Mouse (Mus musculus) B cell, adult 2 months (primary cell): Measurements from ENCODE around the gene Icos.

ENCODE experiments used
- DNase-seq, 2 experiments: peaks; one replicate each; pipeline ENCODE4 v3.0.0; 2022

Icos gene

DNA sequence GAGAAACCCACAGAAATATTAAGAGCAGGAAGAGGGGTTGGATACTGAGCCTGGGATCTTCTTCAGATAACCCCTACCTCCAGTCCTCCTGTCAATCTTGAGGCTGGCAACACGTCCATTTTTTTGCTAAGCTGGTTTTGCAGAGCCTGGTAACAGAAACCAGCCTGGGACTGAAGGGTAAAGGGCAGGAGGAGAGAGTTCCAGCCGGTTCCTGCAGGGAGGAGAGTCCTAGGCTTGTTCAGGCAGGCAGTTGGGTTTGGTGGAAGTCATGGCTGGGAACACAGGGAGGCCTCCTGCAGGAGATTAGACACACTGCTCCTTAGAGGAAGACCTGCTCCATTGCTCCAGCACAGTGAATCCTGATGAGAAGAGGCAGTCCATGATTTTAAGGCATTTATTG, 10.2 kb upstream of the Icos start:
- no peak for DNase-seq

DNA sequence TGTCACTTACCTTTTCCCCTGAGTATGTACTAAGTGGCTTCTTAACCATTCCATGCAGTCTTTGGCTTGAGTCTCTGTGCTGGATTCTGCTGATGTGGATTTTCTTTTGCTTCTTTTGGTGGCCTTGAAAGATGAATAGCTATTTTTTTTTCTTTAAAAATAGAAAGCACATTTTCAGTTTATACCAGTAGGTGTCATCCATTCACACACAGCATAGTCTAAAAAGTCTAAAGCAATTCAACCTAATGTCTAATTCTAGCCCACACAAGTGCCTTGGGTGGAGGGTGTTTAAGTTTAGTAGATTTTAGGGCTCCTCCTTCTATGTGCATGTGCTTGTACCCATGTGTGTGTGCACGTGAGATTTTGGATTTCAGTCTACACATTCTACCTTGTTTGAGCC, 6.9 kb upstream of the Icos start:
- no peak for DNase-seq

- DNase-seq, result no peak
Measured at GRCm38 (mm10) chr1:60974221-60974620, 3.5 kb upstream of the Icos start.

GRCm38 (mm10) chr1:60975646-60976294, 2.0 kb upstream of the Icos start:
- DNase-seq, result no peak

DNA sequence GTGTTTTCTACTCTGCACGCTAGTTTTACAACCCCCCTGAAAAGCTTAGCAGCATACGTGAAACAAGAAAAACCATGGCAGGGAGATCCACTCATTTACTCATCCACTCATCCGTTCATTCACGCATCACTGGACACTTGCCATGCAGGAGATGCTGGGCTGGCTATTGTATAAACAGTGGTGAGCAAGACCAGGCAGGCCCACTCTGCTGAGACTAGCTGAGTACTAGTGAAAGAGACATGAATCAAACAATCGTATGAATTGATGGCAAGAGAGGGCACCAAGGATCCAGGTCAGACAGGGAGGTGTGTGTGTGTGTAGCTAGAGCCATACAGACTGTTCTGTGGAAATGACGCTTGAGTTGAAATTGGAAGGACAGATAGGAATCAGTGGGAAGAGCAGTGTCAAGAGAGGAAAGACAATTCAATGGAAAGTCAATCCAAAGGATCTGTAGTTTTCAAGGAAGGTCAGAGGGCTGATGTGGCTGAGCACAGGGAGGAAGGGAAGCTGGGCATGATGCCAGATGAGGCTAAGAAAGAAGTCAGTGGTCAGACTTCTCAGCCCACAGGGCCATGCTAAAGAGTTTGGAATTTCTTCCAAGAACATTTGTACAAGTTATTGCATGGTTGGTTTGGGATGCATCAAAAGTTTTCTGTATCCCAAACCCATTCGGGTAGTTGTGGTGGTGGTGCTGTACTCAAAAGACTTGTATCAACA, 1.6 kb downstream of the Icos start:
- no peak for DNase-seq

- DNase-seq, result no peak
Measured at GRCm38 (mm10) chr1:60979843-60980235, 2.1 kb downstream of the Icos start.

GRCm38 (mm10) chr1:60985075-60985474, 7.3 kb downstream of the Icos start:
- no peak for DNase-seq

- no peak for DNase-seq
Measured at GRCm38 (mm10) chr1:60986141-60986540, 8.4 kb downstream of the Icos start.

DNA sequence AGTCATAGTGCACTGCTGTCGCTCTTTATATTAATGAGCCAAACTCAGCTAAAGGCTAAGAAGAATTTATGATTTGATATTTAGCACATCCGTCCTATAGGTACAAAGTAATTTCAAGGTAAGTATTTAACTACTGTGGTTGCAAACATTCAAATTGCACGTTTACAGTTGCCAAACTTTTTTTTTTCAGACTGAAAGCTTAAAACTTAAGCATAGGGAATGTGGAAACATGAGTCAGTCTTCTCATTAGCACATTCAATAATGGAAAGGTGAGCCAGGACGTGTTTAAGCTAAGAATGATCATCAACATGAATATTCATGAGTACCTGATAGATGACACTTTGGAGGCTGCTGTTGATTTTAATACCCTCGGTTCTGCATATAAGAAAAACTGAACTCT, 11.4 kb downstream of the Icos start:
- no peak for DNase-seq

DNA sequence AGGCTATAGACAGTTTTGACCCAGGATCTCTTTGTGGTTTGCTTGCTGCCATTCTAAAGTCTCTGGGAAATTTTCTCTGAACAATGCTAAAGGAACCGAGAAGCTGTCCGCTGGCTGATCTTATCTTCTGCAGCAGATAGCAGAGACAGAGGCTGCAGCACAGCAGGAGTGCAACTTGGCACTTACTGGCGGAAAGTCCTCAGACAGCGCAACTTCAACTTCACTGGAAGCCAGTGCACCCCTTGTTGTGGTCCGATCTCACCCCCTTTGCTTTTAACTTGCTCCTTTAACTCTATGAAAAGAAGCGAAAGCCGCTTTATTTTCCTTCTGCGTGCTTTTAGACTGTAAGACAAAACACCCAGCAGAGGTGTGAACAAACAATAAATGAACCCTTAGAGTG, 12.6 kb downstream of the Icos start:
- DNase-seq, result no peak

DNA sequence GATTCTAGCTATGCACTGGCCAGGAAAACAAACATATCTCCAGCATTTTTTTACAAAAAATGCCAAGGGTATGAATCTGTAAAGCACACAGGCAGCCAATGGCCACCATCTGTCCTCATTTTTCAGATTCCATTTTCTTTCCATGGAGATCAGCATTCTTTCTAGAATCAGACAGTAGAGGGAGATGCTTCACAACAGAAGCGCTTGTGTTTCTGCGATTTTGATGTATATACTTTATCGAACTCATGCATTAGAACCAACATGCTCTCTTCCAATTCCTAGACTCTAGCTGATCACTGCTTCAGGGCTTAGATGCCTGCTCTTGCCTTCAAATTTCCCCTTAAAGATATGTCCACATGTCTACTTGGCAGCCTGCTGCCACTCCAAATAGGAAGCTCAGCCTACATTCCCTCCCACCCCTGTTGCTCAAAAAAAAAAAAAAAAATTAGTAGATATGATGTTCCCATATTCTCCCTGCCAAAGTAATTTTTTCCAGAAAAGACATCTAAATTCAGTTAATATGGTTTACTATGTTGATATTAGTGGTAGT, 20.4 kb downstream of the Icos start:
- no peak for DNase-seq

DNA sequence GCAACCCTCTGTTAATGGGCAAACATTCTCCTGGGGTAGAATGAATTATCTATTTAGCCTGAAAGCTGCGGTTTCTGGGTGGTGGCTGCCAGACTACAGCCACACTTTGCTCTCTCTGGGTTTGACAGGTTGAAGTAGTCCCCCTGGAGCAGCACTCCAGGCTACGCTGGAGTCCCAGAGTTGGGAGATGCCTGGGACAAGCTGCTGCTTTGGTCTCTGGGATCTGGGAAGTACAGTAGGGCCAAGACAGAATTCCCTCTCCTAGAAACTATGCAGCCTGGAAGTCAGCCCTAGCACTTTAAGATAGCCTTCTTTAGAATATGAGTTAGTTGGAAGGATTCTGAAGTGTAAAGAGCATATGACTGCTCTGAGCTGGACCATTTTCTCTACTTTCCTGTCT, 21.0 kb downstream of the Icos start:
- DNase-seq, result no peak

DNA sequence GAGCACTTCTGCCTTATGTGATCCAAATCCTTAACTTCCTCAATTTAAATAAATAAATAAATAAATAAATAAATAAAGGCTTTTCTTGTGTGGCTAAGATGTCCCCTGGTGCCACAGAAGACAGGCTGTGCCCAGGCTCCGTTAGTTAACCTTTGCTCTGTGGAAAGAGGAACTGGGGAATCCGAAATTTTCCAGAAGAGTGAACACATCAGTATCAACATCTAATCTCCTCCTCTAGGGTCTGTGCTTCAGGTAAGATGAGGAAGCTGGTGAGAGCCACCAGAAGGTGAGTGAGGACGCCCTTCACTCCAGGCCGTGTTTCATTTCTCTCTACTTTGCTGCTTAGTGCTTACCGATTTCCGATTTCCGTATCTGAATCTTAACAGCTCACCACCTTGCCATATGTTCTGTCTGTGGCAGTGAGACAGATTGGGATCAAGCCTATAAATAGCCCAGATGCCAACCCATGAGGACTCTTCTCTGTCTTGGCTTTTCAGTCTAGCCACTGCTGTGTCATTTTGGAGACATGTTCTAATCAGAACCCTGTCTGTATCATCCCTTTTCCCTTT, 24.1 kb downstream of the Icos start:
- peak; percentile 10 to 14 for DNase-seq

DNA sequence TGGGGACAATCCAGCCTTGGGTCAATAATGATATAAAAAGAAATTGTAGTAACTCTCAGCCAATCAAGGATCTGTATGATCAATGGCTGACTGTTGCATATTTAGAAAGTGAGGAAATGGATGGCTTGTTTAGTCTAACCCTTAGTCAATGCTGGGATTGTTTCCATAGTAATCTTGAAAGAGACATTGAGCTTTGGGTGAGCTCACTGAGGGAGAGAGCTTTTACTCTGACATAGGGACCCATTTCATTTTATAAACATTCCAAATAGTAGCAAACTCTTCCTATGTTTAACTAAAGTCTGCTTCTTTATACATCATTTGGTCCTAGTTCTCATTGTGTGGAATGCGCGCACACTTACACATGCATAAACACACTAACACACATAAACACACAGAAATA, 28.5 kb downstream of the Icos start:
- no peak for DNase-seq

- DNase-seq, result no peak
Measured at GRCm38 (mm10) chr1:61007516-61007915, 29.8 kb downstream of the Icos start.

DNA sequence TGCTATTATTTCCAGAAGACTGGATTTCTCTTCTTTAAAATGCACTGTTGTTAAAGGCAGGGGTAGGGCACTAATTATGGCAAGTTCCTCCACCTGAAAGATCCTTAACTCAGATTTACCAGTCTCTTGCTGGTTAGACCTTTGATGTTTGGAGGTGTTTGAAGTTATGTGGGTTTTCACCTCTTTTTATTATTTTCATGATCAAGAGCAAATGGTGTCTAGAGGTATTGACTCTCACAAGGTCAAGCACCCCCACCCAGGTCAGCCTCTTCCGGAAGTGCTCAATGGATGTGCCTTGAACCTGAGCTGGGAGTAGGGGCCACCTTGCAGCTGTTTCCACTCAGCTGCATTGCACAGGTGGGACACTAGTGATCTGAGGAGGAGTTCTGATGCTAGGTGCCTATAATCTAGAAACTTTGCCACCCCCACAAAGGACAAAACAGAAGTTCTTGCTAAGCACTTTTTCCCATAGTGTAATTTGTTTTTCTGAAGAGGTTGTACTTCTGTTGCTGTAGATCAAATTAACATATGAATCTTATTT, 38.9 kb downstream of the Icos start:
- no peak for DNase-seq

DNA sequence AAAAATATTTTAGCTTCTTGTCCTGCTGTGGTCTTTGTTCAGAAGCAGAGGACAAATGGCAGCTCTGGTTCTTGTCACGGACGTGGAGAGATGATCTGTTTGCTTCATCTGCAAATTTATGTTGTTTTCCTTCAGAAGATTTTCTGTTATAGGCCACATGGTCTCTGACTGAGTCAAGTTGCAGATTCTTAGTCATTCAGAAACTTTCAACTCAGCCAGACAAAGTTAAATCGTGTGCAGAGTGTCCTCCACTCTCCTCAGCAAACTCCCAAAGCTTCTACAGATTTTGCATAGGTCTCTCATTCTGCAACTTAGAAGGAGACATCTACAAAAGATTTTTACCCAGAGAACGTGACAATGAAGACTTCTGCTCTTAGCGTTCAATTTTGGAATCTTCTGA, 49.0 kb downstream of the Icos start:
- no peak for DNase-seq

GRCm38 (mm10) chr1:61027519-61027918, 49.8 kb downstream of the Icos start:
- DNase-seq, result no peak

DNA sequence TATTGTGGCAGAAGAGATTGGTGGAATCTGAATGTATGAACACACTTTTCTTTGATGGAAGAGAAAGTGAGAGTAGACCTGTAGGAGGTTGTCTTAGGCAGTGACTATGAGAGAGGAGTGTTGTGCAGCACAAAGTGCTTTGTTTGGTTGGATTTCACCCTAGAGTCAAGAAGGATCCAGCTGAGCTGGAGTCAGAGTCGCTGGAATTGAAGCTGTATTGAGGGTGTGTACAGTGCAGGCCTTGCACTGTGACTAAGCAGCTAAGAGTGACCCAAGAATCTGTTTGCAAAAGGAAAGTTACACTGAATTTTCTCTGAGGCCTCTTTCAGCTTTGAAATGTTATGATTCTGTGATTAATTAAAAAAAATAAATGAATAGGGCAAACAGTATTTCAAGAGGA, 52.2 kb downstream of the Icos start:
- DNase-seq, result no peak

GRCm38 (mm10) chr1:61030532-61030931, 52.8 kb downstream of the Icos start:
- no peak for DNase-seq

- no peak for DNase-seq
Measured at GRCm38 (mm10) chr1:61035270-61035669, 57.5 kb downstream of the Icos start.

DNA sequence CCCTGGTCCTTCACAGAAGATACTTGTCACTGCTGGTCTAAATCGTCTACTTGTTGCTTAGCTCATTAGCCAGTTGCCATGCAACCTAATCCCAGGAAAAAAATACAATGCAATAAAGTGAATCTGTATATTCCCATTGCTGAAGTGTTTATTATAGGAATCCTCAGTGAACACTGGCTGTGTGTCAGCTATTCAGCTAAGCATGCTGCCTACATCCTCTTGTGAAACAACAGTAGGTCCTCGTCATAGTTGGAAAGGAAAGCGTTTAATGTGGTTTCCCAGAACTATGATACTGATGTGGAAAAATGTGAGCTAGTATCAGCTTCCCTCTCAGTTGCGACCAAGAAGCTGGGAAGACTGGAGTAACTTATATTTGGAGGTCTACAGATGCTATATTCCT, 60.5 kb downstream of the Icos start:
- DNase-seq, result no peak

DNA sequence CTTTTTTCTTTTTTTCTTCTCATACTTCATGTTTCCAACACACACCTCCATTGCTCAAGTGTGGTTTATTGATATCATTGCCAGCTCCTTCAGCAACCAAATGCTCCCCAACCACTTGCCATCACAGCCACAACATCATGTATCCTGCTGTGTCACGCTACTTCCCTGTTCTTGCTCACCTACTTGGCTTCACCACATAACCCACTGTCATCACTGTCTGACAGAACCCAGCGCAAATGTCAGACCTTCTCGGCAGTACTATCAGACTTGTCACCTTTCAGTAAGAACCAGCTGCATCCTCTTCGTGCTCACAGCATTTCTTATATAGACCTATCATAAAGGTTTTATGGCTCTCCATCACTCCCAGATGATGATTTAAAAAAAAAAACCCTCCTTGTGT, 61.6 kb downstream of the Icos start:
- DNase-seq, result no peak

- no peak for DNase-seq
Measured at GRCm38 (mm10) chr1:61040401-61040800, 62.7 kb downstream of the Icos start.
